Mouse (Mus musculus): Measurements from ENCODE around the gene Wfikkn2. TPM values are rescaled to one million over a fixed set of nuclear protein-coding genes. Genes with fewer than 3 reads are reported as not detected.

Gene Wfikkn2
- polyA plus RNA-seq (2015; fragmentation: Nextera tagmentation; extraction: Ambion mirVana), result 2.4 and 3.4 TPM in 2 replicates

DNA sequence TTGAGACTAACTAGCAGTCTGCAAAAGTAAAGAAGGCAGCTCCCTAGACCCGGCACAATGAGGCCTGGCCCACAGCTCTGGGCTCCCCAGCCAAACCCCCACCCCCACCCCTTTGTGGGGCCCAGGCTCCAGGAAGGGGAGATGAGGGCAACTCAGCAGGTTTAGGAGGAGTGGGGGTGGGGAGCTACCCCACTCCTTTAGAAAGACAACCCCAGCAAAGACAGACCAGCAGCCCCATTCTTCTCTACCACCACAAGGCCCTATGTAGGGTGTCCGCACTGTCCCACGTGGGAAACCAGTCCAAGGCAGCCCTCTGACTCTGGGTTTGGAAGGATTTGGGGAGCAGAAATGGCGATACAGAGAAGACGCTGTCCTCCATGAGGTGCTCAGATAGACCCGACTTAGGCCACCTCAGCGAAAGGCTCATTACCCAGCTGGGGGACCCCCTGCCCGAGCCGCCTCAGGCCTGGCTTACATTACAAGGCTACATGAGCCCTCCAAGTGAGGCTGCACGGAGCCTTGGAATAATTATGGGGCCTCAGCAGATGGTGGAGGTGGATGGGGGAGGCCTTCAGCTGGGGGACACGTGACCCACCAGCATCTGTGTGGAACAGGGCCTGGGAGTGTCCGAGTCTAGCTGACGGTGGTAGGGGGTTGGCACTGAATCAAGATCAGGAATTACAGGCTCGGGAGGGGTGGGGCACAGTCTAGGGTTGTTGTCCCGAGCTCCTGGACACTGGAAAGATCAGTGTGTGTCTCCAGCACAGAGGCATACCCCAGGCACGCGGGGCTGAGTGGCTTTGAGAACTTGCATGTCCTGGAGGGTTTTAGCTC, at the start of gene Wfikkn2:
Wfikkn2 (minus strand) TSS at position 51 of the 834 bp plus-strand sequence.
- peak within 1 kb of the TSS; percentile 62 for H3K27ac ChIP-seq
- no peak within 1 kb of the TSS for H3K4me2 ChIP-seq
- ATAC-seq (replicated peaks; ENCODE audit: low FRiP score), result peak; percentile 82

DNA sequence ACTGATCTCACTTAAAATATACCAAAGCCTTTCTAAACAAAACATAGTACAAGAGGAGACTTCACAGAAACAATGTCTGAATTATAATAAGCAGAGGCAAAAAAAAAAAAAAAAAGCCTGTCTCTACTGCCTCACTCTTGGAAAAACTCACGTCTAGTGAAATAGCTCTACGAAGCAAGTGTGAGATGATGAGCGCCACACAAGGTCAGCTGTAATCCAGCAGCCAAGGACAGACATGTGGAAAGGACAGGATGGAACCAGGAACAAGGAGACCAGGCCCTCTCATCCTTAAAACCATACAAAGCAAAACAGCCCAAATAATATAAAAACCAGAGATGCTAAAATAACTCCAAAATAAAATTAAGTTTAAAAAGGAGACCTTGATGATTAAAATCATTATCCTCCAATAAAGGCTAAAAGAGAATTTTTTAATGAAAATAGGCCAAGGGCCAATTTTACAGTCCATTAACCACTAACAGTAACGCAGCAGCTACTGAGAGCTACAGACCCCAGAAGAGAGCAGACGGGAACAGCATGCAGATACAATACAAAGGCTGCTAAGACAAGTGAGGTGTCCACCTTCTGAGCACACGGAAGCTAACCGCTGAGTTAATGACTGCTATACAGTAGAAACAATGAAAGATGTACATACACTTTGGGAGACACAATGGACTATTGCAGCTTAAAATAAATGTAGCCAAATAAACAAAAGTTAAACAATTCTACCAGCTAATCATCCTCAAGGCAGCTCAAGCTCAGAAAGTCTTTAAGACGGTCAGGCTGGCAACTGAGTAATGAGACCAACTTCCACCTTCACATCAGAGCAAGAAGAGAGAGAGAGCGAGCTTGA, 49.4 kb upstream of the Wfikkn2 start:
- Histone ChIP-seq H3K27ac (no peak overlapping the region), H3K4me2 (no peak overlapping the region), H3K9ac (no peak overlapping the region), H3K4me3 (replicated peaks) (no peak overlapping the region), H3K36me3 (peaks cover 93% of the 10 kb centered on the region), H3K4me1 (no peaks in the 10 kb centered on the region), H3K27me3 (no peaks in the 10 kb centered on the region), H3K9me3 (replicated peaks) (no peaks in the 10 kb centered on the region)
- no peak for ATAC-seq (replicated peaks; ENCODE audit: low FRiP score)
- 75% methylated on average over 9 of the region's 9 CpGs for WGBS

More for the DNA sequence above, at the start of gene Wfikkn2:
- H3K9ac ChIP-seq, result 0 out of 2 replicates have a peak within 1 kb of the TSS, but pooled peaks have one; percentile 10
- peaks cover 10% of the 10 kb centered on the region for H3K27me3 ChIP-seq
- H3K36me3 ChIP-seq, result no peaks in the 10 kb centered on the region
- peaks cover 47% of the 10 kb centered on the region for H3K4me1 ChIP-seq
- 34% methylated on average over 17 of the region's 17 CpGs for WGBS
- H3K4me3 ChIP-seq (replicated peaks), result no peak within 1 kb of the TSS
- H3K9me3 ChIP-seq (replicated peaks), result no peaks in the 10 kb centered on the region

DNA sequence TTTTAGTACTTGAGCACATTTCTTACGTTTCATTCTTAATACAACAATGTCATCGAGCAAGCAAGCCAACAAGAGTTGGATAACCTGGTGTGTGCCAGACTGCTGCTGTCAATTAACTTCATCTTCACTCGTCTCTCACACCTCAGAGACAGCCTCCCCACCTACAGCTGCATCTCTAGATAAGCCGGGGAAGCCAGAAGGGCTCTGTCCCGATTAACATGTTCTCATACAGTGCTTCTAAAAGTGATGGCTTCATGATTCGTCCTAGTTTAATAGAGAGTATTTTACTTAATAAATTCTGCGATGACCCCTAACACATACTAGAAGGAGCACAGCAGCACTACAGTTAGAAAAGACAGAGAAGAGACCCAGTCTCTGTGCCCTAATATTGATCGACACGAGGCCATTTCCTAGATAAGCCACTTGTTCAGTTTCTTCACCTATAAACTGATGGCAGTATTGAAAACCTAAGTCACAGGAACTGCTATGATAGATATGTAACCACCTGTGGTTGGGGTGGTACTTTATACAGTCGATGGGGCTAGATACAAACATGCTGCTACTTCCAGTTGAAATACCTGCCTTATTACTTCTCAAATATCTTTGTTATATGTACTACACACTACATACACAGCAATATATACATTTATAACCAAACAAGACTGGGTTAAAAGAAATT, 44.4 kb upstream of the Wfikkn2 start:
- Histone ChIP-seq H3K4me1 (no peaks in the 10 kb centered on the region), H3K4me2 (no peak overlapping the region), H3K4me3 (replicated peaks) (no peak overlapping the region), H3K27me3 (no peaks in the 10 kb centered on the region), H3K9ac (no peak overlapping the region), H3K27ac (no peak overlapping the region), H3K9me3 (replicated peaks) (no peaks in the 10 kb centered on the region), H3K36me3 (peaks cover 92% of the 10 kb centered on the region)
- ATAC-seq (replicated peaks; ENCODE audit: low FRiP score), result no peak
- 94% methylated on average over 10 of the region's 10 CpGs for WGBS

DNA sequence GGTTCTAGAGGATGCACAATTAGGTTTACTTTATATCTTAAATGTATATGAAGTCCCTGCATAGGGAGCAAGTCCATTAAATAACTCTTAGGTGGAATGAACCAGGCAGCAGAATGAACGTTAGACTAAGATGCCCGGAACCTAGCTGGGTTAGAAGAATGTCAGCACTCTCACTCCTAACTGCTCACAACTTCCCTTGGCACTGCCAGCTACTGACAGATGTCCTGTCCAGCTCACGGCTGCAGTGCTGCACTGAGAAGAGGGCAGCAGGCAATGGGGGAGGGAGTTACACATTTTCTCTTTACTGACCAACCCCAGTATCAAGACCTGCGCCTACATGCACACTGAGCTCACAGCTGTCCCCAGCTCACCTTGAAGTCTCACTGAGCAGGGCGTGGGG, 41.3 kb upstream of the Wfikkn2 start:
- ATAC-seq (replicated peaks; ENCODE audit: low FRiP score), result no peak
- Histone ChIP-seq H3K9me3 (replicated peaks) (no peaks in the 10 kb centered on the region), H3K9ac (no peak overlapping the region), H3K27me3 (no peaks in the 10 kb centered on the region), H3K4me2 (no peak overlapping the region), H3K27ac (no peak overlapping the region), H3K4me3 (replicated peaks) (no peak overlapping the region), H3K36me3 (peaks cover 83% of the 10 kb centered on the region), H3K4me1 (no peaks in the 10 kb centered on the region)
- 93% methylated on average over 5 of the region's 5 CpGs for WGBS

DNA sequence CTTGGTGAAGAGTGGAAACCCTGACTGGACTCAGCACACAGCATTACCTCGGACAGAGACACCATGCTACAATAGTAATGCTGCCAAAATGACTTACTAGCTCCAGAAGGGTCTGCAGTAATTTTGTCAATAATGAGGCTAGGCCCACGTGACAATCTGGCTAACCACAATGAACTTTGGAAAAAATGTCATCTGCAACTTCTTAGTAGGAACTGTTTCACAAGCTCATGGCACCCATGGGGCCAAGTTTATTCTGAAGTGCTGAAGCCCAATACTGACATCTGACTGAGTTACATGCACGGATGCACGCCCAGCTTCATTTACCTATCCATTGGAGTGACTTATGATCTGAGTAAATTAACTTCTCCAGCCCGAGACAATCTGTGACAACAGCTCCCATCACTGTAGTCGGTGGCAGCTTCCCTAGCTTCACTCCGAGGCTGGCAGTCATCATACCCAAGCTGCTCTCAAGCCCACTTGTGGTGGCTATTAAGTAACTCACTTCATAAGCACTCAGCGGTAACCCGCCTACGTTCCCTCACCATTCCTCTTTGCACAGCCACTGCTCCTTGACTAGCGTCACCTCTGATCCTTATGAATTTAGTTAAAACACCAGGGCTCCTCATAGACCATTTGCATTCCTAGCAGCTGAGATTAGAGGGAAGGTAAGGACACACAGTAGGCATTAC, 40.2 kb upstream of the Wfikkn2 start:
- H3K4me2 ChIP-seq, result no peak overlapping the region
- ATAC-seq (replicated peaks; ENCODE audit: low FRiP score), result no peak
- H3K27me3 ChIP-seq, result no peaks in the 10 kb centered on the region
- H3K9ac ChIP-seq, result no peak overlapping the region
- H3K27ac ChIP-seq, result no peak overlapping the region
- no peaks in the 10 kb centered on the region for H3K9me3 ChIP-seq (replicated peaks)
- H3K36me3 ChIP-seq, result peaks cover 74% of the 10 kb centered on the region
- no peak overlapping the region for H3K4me3 ChIP-seq (replicated peaks)
- no peaks in the 10 kb centered on the region for H3K4me1 ChIP-seq
- WGBS, result 87% methylated on average over 11 of the region's 11 CpGs

DNA sequence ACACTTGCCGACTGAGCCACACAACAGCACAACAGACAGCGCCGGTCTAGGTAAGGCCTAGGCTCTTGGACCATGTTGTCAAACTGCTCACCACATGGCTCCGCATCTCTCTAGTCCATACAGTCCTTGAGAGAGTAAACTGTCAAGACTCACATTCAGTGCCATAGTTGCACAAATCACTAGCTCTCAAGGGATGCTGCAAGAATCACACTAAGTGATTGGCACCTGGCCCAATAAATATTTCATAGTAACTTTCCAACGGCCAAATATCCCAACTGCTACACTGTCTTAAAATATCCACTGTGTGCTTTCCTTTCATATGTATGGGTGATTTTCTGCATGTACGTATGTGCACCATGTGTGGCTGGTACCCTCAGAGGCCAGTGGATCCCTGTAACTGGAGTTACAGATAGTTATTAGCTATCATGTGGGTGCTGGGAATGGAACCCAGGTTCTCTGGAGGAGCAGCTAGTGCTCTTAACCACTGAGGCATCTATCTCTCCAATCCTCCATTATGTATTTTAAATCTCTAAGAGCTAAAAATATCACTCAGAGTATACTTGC, 37.8 kb upstream of the Wfikkn2 start:
- WGBS, result 89% methylated on average over 6 of the region's 6 CpGs
- Histone ChIP-seq H3K27ac (no peak overlapping the region), H3K9me3 (replicated peaks) (no peaks in the 10 kb centered on the region), H3K4me2 (no peak overlapping the region), H3K9ac (no peak overlapping the region), H3K27me3 (no peaks in the 10 kb centered on the region), H3K4me3 (replicated peaks) (no peak overlapping the region), H3K4me1 (no peaks in the 10 kb centered on the region), H3K36me3 (peaks cover 51% of the 10 kb centered on the region)
- no peak for ATAC-seq (replicated peaks; ENCODE audit: low FRiP score)

DNA sequence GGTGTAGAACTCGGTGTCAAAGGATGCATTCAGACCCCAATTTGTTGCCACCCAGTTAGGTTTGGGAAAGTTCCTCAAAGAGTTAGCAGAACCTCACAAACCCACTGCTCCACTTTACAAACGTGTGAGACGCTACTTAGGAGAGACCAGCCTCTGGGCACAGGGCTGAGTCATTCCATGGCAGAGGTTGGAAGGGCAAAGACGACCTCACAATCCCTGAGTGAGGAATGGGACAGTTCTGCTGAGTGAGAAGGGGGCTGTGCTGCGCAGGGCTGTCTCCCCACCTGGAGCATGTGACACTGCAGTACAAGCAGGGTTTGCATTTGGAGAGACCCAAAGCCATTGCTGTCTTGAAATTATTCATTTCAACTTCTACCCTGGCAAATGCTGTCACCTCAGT, 36.5 kb upstream of the Wfikkn2 start:
- Histone ChIP-seq H3K9ac (no peak overlapping the region), H3K4me1 (0 out of 2 replicates have a peak, but pooled peaks cover 3% of the 10 kb centered on the region), H3K4me2 (no peak overlapping the region), H3K4me3 (replicated peaks) (no peak overlapping the region), H3K9me3 (replicated peaks) (no peaks in the 10 kb centered on the region), H3K27me3 (no peaks in the 10 kb centered on the region), H3K27ac (no peak overlapping the region), H3K36me3 (peaks cover 38% of the 10 kb centered on the region)
- no peak for ATAC-seq (replicated peaks; ENCODE audit: low FRiP score)
- 73% methylated on average over 5 of the region's 5 CpGs for WGBS

DNA sequence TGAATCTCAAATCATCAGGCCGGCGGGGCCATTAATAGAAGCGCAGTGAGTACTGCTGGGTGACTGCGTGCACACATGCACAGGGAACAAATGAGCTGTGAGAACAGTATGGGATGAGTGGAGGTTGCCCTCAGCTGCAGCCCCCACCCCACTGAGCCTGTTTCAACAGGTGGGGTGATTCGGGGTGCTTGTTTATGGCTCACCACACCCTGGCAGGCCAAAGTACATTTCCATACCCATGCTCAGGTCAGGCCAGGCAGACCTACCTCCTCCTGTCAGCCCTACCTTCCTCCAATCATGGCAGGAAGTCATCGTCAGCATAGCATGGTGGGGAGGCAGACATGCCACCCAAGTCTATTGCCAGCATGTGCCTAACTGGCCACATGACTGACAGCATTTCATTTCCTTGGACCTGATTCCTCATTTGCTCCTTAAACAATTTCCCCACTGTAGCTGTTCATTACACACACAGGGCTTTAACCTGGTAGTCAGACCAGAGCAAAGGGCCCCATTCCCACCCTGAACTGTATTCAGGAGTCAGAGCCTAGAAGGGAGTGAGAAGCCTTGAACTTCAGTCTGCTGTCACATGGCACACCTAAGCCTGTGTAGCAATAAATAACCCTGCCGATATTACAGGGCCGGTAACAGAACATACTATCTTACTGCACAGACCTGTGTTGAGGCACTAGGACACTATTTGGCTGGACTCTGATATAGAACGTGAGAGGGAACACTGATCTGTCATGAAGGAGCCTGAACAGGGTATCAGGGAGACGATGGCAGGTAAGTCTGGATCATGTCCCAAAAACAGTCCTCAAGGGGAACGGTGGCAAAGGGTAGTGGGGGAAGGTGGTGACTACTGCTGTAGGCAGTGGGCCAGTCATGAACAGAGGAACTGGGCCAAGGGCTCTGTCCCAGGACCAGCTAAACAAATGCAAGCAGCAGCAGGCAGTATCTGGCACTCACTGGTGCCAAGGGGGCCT, 35.7 kb upstream of the Wfikkn2 start, which contains the start of gene Gm21885:
Gm21885 (plus strand) TSS at position 675 of the 983 bp plus-strand sequence.
- Histone ChIP-seq H3K4me3 (replicated peaks) (no peak within 1 kb of the TSS), H3K9me3 (replicated peaks) (no peaks in the 10 kb centered on the region), H3K4me2 (no peak within 1 kb of the TSS), H3K4me1 (peaks cover 9% of the 10 kb centered on the region), H3K36me3 (peaks cover 30% of the 10 kb centered on the region), H3K27me3 (no peaks in the 10 kb centered on the region), H3K9ac (no peak within 1 kb of the TSS), H3K27ac (no peak within 1 kb of the TSS)
- no peak for ATAC-seq (replicated peaks; ENCODE audit: low FRiP score)
- WGBS, result 81% methylated on average over 11 of the region's 11 CpGs

DNA sequence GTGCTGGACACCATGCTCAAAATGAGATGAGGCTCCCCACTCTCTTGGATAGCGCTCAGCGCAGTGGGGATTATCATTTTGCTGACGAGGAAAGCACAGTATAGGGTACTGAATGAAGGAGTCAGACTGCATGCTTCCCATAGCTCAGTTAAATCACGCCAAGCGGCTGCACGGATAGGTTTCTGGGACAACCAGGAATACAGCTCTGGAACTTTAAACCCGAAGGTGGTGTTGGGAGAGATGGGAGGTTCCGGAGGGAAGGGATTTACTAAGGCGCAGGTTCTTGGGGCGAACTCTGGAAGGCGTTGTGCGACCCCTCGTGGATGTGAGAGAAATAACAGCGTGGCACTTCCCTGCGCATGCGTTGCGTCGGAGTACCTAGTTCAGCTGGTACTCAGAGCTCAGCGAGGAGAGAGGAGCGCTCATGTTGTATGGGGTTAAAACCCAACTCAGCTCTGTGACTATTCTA, 31.1 kb upstream of the Wfikkn2 start:
- Histone ChIP-seq H3K9me3 (replicated peaks) (no peaks in the 10 kb centered on the region), H3K27ac (no peak overlapping the region), H3K36me3 (no peaks in the 10 kb centered on the region), H3K4me3 (replicated peaks) (peak overlapping the region; percentile 40), H3K4me1 (peaks cover 11% of the 10 kb centered on the region), H3K4me2 (peak overlapping the region; percentile 63), H3K9ac (peak overlapping the region; percentile 42), H3K27me3 (no peaks in the 10 kb centered on the region)
- WGBS, result 9% methylated on average over 20 of the region's 20 CpGs
- peak; percentile 82 for ATAC-seq (replicated peaks; ENCODE audit: low FRiP score)

DNA sequence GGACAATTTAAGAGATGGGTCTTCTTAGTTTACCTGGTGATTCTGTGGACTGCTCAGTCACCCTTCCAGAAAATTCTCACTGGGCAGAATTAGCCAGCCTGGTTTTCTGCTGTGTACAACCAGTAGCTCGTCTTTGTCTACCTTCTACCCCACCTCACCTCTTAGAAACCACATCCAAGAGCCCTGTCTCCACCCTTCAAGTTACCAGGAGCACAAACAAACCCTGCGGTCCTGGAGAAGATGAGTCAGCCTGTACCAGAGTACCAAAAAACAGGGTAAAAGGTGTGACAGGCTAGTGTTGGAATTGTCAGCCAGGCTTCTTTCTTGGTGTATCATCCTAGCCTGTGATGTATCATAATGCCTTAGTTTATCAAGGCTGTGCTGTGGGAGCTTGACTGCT, 29.9 kb upstream of the Wfikkn2 start:
- Histone ChIP-seq H3K9me3 (replicated peaks) (no peaks in the 10 kb centered on the region), H3K36me3 (no peaks in the 10 kb centered on the region), H3K4me1 (peaks cover 11% of the 10 kb centered on the region), H3K9ac (no peak overlapping the region), H3K4me3 (replicated peaks) (no peak overlapping the region), H3K27ac (no peak overlapping the region), H3K27me3 (no peaks in the 10 kb centered on the region), H3K4me2 (no peak overlapping the region)
- 78% methylated on average over 2 of the region's 2 CpGs for WGBS
- ATAC-seq (replicated peaks; ENCODE audit: low FRiP score), result no peak
